In genomic region chr4:22836124-22836445, GRCm38 (mm10) we compare ENCODE assay signal across 10 mouse cellular contexts.
DNase-seq lines count a peak whose midpoint lies in the region; ATAC-seq and TF ChIP-seq lines count a peak whose summit lies in the region.
"Had no signal": no experiment of that assay in that cellular context is flagged by ENCODE, and none has a peak within 500 bp of the region (broad histone marks: within the 10 kb centered on the region; RNA-seq: fewer than 3 reads in every experiment).

No protein-coding gene starts in this region.

- H3K9ac ChIP-seq in limb, embryonic 12.5 days (replicated peaks), result no peak overlapping the region
- no peak overlapping the region for H3K9ac ChIP-seq in forebrain, postnatal 0 days
- H3K9ac ChIP-seq in stomach, embryonic 16.5 days (ENCODE audit: low read length), result no peak overlapping the region

- H3K4me2 ChIP-seq in limb, embryonic 12.5 days, result peak overlapping the region; percentile 37
- peak overlapping the region; percentile 45 for H3K4me2 ChIP-seq in forebrain, postnatal 0 days (ENCODE audit: low read depth)
- H3K4me2 ChIP-seq in stomach, embryonic 16.5 days (ENCODE audit: low read depth, low read length), result peak overlapping the region; percentile 16; the same call in 1 of the 2 replicates

- no peak overlapping the region for H3K27ac ChIP-seq in limb, embryonic 12.5 days
- H3K27ac ChIP-seq in limb, embryonic 10.5 days, result no peak overlapping the region
- H3K27ac ChIP-seq in forebrain, postnatal 0 days (ENCODE audit: low read depth, low read length), result no peak overlapping the region
- peak overlapping the region; percentile 93 for H3K27ac ChIP-seq in midbrain, embryonic 10.5 days (replicated peaks)
- no peak overlapping the region for H3K27ac ChIP-seq in stomach, embryonic 16.5 days (ENCODE audit: low read length)

- H3K4me3 ChIP-seq in limb, embryonic 12.5 days (replicated peaks), result no peak overlapping the region
- H3K4me3 ChIP-seq in limb, embryonic 10.5 days, result no peak overlapping the region
- H3K4me3 ChIP-seq in forebrain, postnatal 0 days (ENCODE audit: low read depth, low read length), result peak overlapping the region; percentile 8
- peak overlapping the region; percentile 45 for H3K4me3 ChIP-seq in midbrain, embryonic 10.5 days
- no peak overlapping the region for H3K4me3 ChIP-seq in stomach, embryonic 16.5 days (replicated peaks; ENCODE audit: low read length)

- no peak for DNase-seq in limb, embryonic 10.5 days (ENCODE audit: low spot score)
- no peak for DNase-seq in forebrain, postnatal 0 days
- DNase-seq in midbrain, embryonic 10.5 days (ENCODE audit: low spot score), result no peak
- DNase-seq in adrenal gland, postnatal 10 days, result no peak
- DNase-seq in right cerebral cortex, adult 2 months (ENCODE audit: low spot score in 2 of 2), result no peak
- DNase-seq: cerebellum, adult 8-10 months; gastrocnemius, postnatal 10 days; kidney, adult 8-10 months had no signal

- 81% methylated on average over 7 of the region's 7 CpGs for WGBS in limb, embryonic 12.5 days
- 82% methylated on average over 7 of the region's 7 CpGs for WGBS in limb, embryonic 10.5 days
- WGBS in forebrain, postnatal 0 days, result 25% methylated on average over 7 of the region's 7 CpGs
- 28% methylated on average over 7 of the region's 7 CpGs for WGBS in midbrain, embryonic 10.5 days
- WGBS in stomach, embryonic 16.5 days, result 50% methylated on average over 7 of the region's 7 CpGs

- ATAC-seq in limb, embryonic 12.5 days (ENCODE audit: insufficient number of reproducible peaks, insufficient read depth, low FRiP score, low TSS enrichment, low read depth), result no peak
- no peak; the same call in 1 of the 2 replicates for ATAC-seq in forebrain, postnatal 0 days
- no peak for ATAC-seq in stomach, embryonic 16.5 days (ENCODE audit: insufficient read depth, low FRiP score)

- H3K9me3 ChIP-seq in limb, embryonic 12.5 days, result no peaks in the 10 kb centered on the region
- H3K9me3 ChIP-seq in limb, embryonic 10.5 days (replicated peaks), result no peaks in the 10 kb centered on the region
- H3K9me3 ChIP-seq in forebrain, postnatal 0 days (ENCODE audit: low read length), result no peaks in the 10 kb centered on the region
- H3K9me3 ChIP-seq in midbrain, embryonic 10.5 days (replicated peaks), result no peaks in the 10 kb centered on the region
- H3K9me3 ChIP-seq in stomach, embryonic 16.5 days (replicated peaks; ENCODE audit: control insufficient read depth, low read length), result no peaks in the 10 kb centered on the region

- TF ChIP-seq CTCF in forebrain, postnatal 0 days (IDR thresholded peaks at IDR 0.05; ENCODE audit: low read depth), result no peak

- no peaks in the 10 kb centered on the region for H3K36me3 ChIP-seq in limb, embryonic 12.5 days
- H3K36me3 ChIP-seq in limb, embryonic 10.5 days, result no peaks in the 10 kb centered on the region
- H3K36me3 ChIP-seq in forebrain, postnatal 0 days (ENCODE audit: insufficient read depth), result no peaks in the 10 kb centered on the region
- no peaks in the 10 kb centered on the region for H3K36me3 ChIP-seq in midbrain, embryonic 10.5 days
- H3K36me3 ChIP-seq in stomach, embryonic 16.5 days (ENCODE audit: control insufficient read depth, insufficient read depth, low read length), result no peaks in the 10 kb centered on the region

- no peaks in the 10 kb centered on the region for H3K27me3 ChIP-seq in limb, embryonic 12.5 days
- no peaks in the 10 kb centered on the region for H3K27me3 ChIP-seq in limb, embryonic 10.5 days (ENCODE audit: low read depth, poor library complexity, severe bottlenecking)
- no peaks in the 10 kb centered on the region for H3K27me3 ChIP-seq in forebrain, postnatal 0 days (ENCODE audit: insufficient read depth, low read length)
- no peaks in the 10 kb centered on the region for H3K27me3 ChIP-seq in midbrain, embryonic 10.5 days (ENCODE audit: low read depth, poor library complexity, severe bottlenecking)
- H3K27me3 ChIP-seq in stomach, embryonic 16.5 days (ENCODE audit: control insufficient read depth, insufficient read depth, low read length), result no peaks in the 10 kb centered on the region

- peaks cover 4% of the 10 kb centered on the region for H3K4me1 ChIP-seq in limb, embryonic 12.5 days (replicated peaks)
- peaks cover 4% of the 10 kb centered on the region for H3K4me1 ChIP-seq in limb, embryonic 10.5 days
- H3K4me1 ChIP-seq in forebrain, postnatal 0 days (ENCODE audit: insufficient read depth), result peaks cover 4% of the 10 kb centered on the region; the same call in 1 of the 2 replicates
- peaks cover 64% of the 10 kb centered on the region for H3K4me1 ChIP-seq in midbrain, embryonic 10.5 days
- peaks cover 6% of the 10 kb centered on the region; the same call in 1 of the 2 replicates for H3K4me1 ChIP-seq in stomach, embryonic 16.5 days (ENCODE audit: control insufficient read depth, insufficient read depth, low read length)

Comparison
In these comparisons a context has a peak if more than half of its experiments do, and no peak if none do; other contexts are left out.
1. H3K4me3 ChIP-seq: peak in forebrain, postnatal 0 days (single experiment) and midbrain, embryonic 10.5 days (single experiment); none in limb, embryonic 12.5 days (single experiment), limb, embryonic 10.5 days (single experiment) and stomach, embryonic 16.5 days (single experiment).
2. Peak in every context shown above with its lines, with median percentiles within 50 percentile points of each other: H3K4me2 ChIP-seq.